Mouse (Mus musculus) layer of hippocampus, postnatal 14 days (tissue): ENCODE results near the gene Arhgap8. TPM values are rescaled to one million over a fixed set of nuclear protein-coding genes. Genes with fewer than 3 reads are reported as not detected.
"Not testable (repeated sequence)": the region's sequence is repeated elsewhere in the genome, so short reads cannot be mapped to it uniquely, and the experiment has no call there.

Experiments used
- DNase-seq, 2 experiments: peaks; one replicate each; pipeline ENCODE4 v3.0.0; 2021 to 2022; ENCODE audit warnings: low spot score in 2 of 2, mixed read lengths in 1 of 2
- total RNA-seq, 2 experiments: library from RNA; stranded (reverse); gene quantifications; 2 replicates each; pipeline ENCODE4 v1.2.3; 2021

Gene Arhgap8
- total RNA-seq, 2 experiments from 2014 or later: not detected

DNA sequence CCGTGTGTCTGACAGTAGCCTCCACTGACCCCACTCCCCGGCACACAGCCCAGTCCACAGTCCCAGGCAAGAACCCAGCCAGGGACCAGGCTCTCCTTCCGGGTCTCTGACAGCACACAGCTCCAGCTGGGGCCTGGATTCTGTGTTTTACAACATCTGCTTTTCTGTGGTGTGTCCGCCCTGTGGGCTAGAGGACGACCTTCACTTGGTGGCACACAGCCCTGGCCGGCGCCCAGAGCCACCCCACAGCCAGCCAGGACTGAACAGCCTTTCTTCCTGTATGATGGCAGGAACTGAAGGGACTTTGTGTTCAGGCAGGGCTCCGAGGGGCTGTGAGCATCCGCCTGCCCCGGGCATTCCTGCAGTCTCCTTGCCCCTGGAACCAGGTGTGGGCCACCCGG is 22.2 kb upstream of the Arhgap8 start:
- DNase-seq: peak; percentile 76 to 81

GRCm38 (mm10) chr15:84698189-84698588 is 21.7 kb upstream of the Arhgap8 start:
- DNase-seq: no peak

GRCm38 (mm10) chr15:84700147-84700794 is 19.6 kb upstream of the Arhgap8 start:
- DNase-seq: peak; percentile 43 to 50

DNA sequence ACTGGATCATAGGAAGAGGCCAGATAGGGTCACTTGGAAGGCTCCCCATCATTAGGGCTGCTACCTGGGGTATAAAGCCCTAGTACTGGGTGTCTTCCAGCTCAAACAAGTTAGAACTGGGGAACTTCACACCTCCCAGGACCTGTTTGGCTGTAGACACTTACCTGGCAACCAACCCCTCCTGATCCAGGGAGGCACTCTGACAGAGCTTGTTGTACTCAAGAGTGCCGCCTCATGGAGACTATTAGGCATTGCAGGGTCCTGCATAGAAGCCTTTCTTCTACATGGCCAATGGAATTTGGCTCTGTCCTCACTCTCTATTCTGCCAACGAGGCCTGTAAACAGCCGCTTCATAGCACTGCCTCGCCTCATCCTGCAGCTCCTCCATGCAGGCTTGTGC is 17.9 kb upstream of the Arhgap8 start:
- DNase-seq: peak; percentile 26 to 69

- DNase-seq: no peak
Measured at GRCm38 (mm10) chr15:84702391-84703345, 17.2 kb upstream of the Arhgap8 start.

- DNase-seq: no peak
Measured at GRCm38 (mm10) chr15:84703992-84704391, 15.9 kb upstream of the Arhgap8 start.

DNA sequence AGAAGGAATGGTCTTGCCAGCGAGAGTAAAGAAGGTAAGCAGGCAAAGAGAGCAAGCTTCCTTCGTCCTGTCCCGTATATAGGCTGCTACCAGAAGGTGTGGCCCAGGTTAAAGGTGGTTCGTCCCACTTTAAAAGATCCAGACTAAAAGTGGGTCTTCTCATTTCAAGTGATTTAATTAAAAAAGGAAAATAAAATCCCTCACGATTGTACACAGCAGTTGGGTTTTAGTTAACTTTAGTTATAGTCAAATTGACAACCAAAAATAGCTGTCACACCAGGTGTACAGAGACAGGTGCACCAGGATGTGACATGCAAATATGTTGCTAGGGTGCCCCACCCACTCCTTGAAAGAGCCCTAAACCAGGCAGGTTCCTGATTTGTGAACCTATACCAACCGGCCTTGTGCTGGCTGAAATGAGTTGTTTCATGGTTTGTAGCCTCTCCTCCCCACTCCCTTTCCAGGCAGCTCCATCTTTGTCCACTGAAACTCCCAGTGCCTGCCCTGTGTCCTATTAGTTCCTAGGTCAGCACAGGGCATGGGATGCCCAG is 14.4 kb upstream of the Arhgap8 start:
- DNase-seq: no peak

DNA sequence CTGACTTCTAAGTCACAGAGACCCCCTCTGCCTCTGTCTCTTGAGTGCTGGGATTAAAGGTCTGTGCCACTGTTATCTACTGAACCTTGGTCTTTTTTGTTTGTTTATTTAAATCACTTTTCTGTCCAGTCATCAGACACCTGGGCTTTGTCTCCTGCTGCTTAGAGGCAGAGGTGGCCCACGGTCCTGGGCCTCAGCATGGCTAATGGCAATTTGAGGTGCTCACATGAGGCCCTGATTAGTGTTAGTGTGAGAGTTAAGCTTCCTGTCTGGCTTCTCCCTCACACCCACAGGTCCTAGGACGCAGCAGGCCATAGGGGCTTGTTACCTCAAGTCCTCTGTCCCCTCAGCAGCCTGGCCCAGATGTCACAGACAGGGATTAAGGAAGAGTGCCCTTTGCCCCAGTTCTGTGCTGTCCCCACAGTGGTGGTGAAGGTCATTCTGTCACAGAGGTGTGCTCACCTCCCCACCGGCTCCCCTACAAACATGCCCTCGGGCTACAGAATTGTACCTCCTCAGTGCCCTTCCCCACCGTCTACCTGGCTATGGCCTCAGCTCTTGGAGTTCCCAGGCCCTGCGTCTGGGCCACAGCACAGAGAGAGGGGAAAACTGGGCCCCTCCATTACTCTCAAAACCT is 12.8 kb upstream of the Arhgap8 start:
- DNase-seq: no peak

DNA sequence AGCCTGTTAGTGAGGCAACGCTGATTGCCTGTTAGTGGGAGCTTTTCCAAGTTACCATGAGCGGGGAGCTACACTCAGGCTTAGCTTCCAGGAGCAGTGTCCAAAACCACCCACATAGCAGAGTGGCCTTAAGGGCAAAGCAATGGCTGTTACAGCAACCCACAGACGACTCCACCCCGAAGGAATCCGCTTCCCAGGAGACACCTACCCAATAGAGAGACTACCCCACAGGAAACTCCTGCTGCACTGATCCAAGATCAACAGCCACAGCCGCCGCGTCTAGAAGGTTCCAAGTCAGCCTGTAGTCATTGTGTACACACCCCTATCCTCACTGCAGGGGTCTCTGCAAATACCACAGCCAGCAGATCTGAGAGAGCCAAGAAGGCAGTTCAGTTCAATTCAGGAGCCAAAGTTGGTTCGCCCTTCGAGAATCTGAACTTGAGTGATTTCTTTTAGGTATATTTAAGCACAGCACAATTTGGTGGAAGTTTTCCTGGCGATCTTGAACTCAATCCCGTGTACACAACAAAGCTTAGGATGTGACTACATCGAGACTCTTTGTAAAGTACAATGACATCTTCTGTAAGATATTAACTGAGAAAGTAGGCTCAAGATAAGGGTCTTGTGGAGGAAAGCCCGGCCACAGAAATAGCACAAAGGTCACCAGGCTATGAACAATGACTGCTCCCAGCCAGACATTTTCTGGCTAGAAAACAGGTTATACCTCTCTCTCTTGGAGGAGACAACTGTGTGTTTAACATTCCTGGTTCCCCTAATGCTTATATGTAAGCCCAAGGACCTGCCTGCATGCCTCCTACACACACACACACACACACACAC is 7.1 kb upstream of the Arhgap8 start:
- DNase-seq: no peak

- DNase-seq: peak in 1 of 2 experiments; percentile 20
Measured at GRCm38 (mm10) chr15:84714730-84715129, 5.1 kb upstream of the Arhgap8 start.

- no peak for DNase-seq
Measured at GRCm38 (mm10) chr15:84715132-84715531, 4.7 kb upstream of the Arhgap8 start.

- DNase-seq: not testable (repeated sequence)
Measured at GRCm38 (mm10) chr15:84717570-84718270, 2.1 kb upstream of the Arhgap8 start.

GRCm38 (mm10) chr15:84718785-84719184 is 1.1 kb upstream of the Arhgap8 start:
- no peak for DNase-seq

DNA sequence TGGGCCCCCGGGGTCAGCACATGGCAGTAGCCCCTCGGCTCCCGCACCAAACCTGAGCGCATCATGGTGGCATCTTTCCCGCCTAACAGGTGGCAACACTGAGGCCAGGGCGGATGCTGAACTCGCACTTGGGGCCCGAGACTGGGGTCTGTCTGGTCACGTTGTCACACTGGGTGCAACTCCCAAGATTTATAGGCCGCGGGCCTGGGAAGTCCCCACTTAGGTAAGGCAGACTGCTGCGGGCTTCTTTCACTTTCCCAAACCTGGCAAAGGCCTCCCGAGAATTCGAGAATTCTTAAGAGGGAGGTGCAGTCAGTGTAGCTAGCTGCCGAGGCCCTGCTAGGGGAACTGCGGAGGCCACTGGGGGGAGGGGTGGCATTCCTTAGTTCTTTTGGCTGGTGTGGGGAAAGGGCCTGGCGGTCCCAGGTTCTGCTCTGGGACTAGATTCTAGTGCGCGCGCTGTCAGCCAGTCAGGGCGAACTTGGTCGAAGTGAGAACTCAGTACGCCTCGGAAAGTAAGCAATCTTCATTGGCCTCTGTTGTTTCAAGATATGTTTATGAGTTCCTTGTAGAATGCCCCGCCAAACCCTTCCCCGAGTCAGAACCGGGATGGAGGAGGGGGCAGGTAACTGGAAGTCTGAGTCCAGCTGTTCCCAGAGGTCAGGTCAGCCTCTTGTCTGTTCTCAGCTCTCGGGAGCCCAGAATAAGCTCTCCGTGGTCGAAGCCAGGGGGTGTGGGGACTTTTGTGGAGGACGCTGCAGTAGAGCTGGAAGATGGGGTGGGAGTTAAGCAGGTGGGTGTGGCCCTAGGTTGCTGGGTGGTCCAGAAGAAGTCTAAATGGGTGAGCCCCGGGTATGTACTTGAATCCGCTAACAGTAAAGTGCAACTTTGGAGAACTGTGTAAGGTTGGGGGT is 696 bp downstream of the Arhgap8 start:
- DNase-seq: no peak

DNA sequence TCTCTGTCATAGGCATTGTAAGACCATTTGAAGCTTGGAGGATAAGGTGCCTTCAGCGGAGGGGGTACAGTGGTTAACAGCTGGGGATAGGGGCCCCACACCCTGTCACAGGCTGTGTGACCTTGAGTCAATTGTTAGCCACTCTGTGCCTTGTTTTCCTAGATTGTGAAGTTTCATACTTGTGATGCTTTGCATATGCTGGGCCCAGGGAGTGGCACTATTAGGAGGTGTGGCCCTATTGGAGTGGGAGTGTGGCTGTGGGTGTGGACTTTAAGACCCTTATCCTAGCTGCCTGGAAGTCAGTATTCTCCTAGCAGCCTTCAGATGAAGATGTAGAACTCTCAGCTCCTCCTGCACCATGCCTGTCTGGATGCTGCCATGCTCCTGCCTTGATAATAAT is 3.8 kb downstream of the Arhgap8 start:
- DNase-seq: not testable (repeated sequence)

DNA sequence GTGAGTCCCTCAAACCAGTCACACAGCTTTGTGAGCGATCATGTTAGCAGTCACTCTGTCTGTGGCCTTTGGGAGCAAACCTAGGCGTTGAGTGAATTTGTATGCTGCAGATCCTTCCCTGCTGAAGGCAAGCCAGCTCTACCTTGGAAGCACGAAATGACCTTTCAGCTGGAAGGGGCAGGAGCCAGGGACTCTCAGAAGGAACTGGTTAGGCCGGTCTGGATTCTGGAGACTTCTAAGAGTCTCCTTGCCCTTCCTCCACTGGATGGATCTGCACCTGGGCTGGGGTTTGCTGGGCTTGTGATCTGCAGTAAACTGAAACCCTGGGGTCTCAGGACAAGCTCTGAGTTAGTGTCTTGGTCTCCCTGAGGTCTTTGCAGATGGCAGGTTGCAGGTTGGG is 4.3 kb downstream of the Arhgap8 start:
- no peak for DNase-seq

- DNase-seq: peak; percentile 54 to 60
Measured at GRCm38 (mm10) chr15:84729685-84730084, 9.8 kb downstream of the Arhgap8 start.

GRCm38 (mm10) chr15:84730893-84731292 is 11.0 kb downstream of the Arhgap8 start:
- DNase-seq: no peak
